Mouse (Mus musculus): ENCODE data around the gene Gm20715.
"Not testable (repeated sequence)": the region's sequence is repeated elsewhere in the genome, so short reads cannot be mapped to it uniquely, and the experiment has no call there.

Gene Gm20715

GRCm38 (mm10) chr7:6410043-6410442, at the start of gene Gm20715:
Gene Gm20715 (plus strand): TSS chr7:6410277.
- DNase-seq = peak; percentile 30 to 37

DNA sequence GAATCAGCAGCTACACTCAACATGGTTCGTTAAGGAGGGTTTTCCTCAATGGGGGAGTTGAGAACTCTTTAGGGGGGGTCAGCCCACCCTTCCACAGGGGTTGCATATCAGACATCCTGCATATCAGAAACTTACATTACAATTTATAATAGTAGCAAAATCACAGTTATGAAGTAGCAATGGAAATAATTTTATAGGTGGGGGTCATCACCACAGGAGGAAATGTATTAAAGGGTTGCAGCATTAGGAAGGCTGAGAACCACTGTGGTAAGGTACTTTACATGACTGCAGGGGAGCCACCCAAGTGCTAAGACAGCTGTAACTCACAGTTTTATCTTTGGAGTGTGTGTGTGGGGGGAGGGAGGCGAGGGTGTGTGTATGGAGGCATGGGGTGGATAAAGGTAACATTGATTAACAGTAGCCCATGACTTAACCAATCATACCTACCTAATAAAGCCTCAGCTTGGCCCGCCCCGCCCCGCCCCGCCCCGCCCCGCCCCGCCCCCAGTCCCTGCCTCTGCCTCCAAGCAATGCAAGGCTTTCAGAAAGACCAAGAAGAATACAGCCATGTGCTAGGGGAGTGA, 49.5 kb upstream of the Gm20715 start:
- no peak for DNase-seq

DNA sequence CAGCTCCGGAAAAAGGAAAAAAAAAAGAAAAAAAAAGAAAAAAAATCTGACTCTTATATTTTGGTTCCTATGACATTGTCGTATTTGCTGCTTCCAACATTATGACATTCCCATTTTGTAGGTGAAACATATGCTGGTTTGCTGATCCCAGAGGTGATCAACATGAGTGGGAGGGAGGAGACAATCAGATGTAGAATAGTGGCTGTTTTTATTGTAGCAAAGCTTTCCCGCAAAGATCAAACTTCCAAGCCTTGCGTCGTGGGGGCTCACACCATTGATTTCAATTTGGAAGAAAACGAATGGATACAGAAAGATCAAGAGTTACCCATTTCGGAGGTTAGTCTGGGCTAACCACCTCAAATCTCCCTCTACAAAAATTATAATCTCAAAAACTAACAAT, 48.3 kb upstream of the Gm20715 start:
- DNase-seq = no peak

DNA sequence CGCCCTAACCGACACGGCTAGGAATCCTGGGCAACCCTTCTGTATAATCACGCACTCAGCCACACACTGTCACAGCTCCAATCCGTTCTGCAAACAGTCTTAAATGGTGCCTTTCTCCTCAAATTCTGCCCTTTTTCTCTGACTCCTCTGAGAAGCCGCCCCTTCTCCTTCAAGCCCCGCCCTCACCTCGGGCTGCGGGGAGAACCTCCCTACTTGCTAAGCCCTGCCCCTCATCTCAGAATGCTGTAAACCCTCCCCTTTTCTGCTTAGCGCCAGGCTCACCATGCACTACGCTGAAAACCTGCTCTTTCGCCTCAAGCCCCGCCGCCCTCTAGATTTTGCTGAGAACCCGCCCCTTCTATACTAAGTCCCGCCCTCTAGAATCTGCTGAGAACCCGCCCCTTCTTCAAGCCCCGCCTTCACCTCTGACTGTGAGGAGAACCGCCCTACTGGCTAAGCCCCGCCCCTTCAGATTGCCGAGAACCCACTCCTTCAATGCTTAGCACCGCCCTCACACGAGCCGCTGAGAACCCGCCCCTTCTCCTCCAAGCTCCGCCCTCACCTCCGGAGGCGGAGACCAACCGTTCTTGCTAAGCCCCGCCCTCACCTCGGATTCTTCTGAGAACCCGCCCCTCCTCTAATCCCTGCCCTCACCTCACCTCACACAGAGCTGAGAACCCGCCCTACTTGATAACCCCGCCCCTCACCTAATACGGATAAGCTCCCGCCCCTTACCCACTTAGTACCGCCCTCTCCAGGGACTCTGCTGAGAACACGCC, 47.6 kb upstream of the Gm20715 start:
- peak; percentile 86 to 91 for DNase-seq

DNA sequence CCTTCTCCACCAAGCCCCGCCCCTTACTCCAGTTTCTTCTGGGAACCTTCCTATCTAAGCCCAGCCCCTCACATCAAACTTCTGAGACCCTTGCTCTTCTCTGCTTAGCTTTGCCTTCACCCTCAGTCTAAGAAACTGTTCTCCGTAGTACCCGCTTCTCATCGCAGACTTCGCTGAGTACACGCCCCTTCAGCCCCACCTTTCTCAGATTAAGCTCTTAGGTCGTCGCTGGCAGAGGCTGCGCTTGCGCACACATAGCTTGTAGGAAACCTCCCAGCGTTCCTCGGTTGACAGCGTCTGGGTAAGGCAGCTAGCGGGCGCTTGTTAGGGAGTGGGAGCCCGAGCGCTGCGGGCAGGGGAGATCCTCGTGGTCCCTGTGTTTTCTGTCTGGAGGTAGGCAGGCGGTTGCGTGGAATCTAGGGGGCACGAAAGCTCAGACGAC, 47.0 kb upstream of the Gm20715 start, which contains the start of gene Zfp78:
Gene Zfp78 (plus strand): TSS at position 234 of the 442 bp plus-strand sequence.
- peak; percentile 64 to 79 for DNase-seq

DNA sequence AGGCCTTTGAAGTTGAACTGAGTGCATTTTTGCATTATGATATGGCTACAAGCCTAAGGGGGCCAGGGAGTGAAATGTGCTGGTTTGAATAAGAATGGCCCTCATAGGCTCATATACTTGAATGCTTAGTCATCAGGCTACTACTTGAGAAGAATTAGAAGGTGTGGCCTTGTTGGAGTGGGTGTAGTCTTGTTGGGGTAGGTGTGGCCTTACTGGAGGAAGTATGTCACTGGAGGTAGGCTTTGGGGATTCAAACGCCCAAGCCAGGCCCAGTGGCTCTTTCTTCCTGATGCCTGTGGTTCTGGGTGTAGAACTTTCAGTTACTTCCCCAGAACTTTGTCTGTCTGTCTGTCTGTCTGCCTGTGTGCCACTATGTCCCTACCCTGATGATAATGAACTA, 45.3 kb upstream of the Gm20715 start:
- no peak for DNase-seq

GRCm38 (mm10) chr7:6367185-6367584, 42.9 kb upstream of the Gm20715 start:
- DNase-seq = no peak

- not testable (repeated sequence) for DNase-seq
These were observed 41.9 kb upstream of the Gm20715 start for GRCm38 (mm10) chr7:6368146-6368545.

DNA sequence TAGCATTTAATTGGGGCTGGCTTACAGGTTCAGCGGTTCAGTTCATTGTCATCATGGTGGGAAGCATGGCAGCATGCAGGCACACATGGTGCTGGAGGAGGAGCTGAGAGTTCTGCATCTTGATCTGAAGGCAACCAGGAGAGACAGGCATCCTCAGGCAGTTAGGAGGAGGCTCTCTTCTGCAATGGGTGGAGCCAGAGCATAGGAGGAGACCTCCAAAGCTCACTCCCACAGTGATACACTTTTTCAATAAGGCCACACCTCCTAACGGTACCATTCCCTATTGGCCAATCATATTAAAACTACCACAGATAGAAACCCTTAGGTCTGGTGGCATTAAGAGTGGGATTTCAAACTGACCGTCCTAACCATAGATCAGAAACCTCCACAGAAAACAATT, 40.6 kb upstream of the Gm20715 start:
- DNase-seq = no peak

GRCm38 (mm10) chr7:6372993-6373392, 37.1 kb upstream of the Gm20715 start:
- DNase-seq = no peak

DNA sequence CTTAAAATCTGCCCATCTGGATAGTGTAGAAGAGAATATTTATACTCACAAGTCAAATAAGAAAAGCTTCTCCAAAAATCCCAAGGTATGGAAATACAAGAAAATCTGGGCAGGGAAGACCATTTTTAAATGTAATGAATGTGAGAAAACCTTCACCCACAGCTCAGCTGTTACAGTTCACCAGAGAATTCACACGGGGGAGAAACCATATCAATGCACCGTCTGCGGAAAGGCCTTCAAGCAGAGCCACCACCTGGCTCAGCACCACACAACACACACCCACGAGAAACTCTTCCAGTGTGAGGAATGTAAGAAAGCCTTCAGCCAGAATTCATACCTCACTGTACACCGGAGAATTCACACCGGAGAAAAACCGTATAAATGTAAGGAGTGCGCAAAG, 31.6 kb upstream of the Gm20715 start:
- DNase-seq = no peak

GRCm38 (mm10) chr7:6381431-6381830, 28.6 kb upstream of the Gm20715 start:
- DNase-seq = no peak

GRCm38 (mm10) chr7:6383044-6383455, 27.0 kb upstream of the Gm20715 start, which contains the start of gene Zfp28:
Gene Zfp28 (plus strand): TSS chr7:6383295.
- DNase-seq = peak; percentile 88 to 91

- no peak for DNase-seq
These were observed 26.1 kb upstream of the Gm20715 start for GRCm38 (mm10) chr7:6384011-6384410.

DNA sequence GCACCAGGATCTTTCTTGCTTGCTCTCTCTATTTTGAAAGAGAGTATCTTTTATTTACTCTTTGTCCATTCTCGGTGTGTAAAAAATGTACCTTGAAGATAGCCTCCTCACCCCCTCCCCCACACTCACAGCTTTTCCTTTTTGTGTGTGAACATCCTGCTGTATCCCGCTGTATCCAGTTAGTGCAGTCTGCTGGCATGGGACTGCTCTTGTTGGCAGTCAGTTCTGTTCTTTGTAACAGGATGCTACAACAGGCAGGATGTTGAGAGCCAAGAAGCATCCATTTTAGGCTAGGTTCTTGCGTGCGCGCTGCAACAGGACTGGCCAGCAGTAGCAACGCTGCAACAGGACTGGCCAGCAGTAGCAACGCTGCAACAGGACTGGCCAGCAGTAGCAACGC, 23.1 kb upstream of the Gm20715 start:
- DNase-seq = no peak

DNA sequence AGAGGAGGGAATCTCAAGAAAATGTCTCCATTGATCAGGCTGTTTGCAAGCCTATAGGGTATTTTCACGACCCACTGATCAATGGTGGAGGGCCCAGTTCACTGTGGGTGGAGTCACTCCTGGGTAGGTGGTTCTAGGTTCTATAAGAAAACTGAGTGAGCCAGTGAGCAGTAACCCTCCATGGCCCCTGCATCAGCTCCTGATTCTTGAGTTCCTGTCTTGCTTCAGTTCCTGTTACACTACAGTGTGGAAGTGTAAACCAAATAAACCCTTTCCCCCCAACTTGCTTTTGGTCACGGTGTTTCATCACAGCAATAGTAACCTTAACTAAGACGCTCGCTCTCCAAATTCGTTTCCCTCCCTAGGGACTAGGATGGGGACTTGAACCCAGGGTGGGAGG, 21.1 kb upstream of the Gm20715 start:
- no peak for DNase-seq

GRCm38 (mm10) chr7:6389449-6389848, 20.6 kb upstream of the Gm20715 start:
- DNase-seq = no peak

DNA sequence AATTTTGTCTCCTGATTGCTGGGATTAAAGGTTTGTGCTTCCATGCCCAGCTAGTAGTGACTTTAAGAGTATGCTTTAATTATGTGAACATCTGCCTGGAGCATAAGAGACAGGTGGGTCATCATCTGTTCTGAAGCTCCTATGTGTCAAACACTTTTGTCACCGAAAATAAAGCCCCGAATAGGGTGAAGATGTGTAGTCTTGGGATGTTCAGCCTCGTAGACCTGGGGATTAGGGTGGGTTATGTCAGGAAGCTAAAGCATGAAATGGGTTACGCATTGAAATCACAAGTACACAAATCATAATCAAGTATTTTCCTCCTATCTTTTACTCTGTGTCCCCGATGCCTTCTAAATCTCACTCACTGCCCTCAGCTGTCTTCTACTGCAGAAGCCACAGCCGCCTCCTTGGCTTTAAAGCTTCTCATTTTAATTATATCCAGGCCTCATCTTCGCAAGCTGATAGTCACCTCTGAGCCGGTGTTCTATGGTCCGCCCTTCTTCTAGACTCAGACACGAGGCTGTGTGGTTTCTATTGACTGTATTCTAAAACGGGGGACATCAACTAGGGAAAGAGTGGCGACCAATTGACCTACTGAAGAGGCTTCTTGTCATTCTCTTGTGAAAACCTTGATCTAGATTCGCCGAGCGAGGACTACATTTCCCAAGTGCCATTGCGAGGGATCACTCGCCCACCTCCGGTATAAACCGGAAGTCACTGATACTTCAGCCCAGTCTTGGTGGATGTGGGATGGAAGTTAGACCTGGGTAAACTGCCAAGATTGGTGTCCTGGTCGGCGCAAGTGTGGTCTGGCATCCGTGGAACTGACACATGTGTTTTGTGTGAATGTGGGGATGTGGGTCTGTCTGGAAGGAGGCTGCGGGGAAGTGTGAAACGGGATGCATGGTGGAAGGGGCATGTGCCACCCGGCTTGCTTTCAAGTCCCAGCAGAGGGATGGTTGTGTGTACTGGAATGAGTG, 11.8 kb upstream of the Gm20715 start, which contains the start of gene Smim17:
Gene Smim17 (plus strand): TSS at position 720 of the 980 bp plus-strand sequence.
- peak; percentile 9 to 28 for DNase-seq

DNA sequence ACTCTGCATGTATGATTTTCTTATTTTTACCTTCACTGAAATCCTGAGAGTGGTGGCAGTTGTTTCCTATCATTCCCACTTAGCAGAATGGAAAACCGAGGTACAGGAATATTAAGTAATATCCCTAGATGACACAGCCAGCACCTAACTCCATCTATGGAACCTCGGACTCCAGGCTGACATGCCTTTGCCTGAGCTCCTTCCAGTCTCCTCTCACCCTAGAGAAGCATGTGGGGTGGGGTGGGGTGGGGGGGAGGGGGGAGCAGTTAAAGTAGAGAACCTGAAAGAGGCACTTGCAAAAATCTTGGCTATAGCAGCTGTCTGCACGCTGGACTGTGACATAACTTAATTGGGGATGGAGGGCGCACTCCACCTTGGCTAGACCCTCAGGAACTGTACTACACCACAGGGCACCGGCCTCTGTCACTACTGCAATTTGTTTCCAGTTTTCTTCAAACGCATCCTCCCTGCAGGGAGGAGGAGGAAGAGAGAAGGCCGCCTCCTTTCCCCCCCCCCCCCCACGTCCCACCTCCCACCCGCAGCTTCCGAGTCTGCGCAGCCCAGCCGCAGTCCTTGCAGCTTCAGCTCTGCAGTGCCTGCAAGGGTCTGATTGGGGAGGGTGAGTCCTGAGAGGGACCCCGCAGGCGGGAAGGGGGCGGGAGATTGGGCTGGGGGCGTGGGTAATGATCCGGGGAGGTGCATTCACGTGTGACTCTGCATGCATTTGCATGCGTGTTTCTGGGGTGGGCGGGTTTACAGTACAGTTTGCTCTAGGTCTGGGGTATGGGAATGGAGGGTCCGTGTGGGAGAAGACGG, 4.8 kb downstream of the Gm20715 start:
- no peak for DNase-seq

- DNase-seq = no peak
These were observed 5.3 kb downstream of the Gm20715 start for GRCm38 (mm10) chr7:6415442-6415787.

- no peak for DNase-seq
These were observed 9.8 kb downstream of the Gm20715 start for GRCm38 (mm10) chr7:6419894-6420293.

DNA sequence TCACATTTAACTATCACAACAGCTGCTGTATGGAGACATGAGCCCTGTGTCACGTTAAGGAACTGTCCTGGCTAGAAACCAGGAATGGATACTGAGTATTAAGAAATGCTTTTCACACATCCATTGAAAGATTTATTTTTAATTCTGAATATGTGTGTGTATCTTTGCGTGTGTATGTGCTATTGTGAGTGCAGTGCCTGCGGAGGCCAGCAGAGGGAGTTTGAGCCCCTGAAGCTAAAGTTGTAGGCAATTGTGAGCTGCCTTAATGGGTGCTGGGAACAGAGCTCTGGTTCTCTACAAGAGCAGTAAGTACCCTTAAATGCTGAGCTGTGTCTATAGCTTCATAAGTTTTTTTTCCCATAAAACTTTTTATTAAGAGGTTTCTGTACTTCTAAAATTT, 19.3 kb downstream of the Gm20715 start:
- no peak for DNase-seq
